Mouse (Mus musculus) thymus, adult 2 months (tissue): Measurements from ENCODE around the gene Nxnl1.

Source experiments
- CTCF ChIP-seq: fragments of 200-500 bp; IDR thresholded peaks from 2 replicates; pipeline ENCODE4 v1.5.1; 2012; ENCODE audit warnings: mild to moderate bottlenecking, control low read depth, low read length, moderate library complexity, borderline replicate concordance; ENCODE audit not compliant: control insufficient read depth, poor library complexity, insufficient read depth; ENCODE audit errors: extremely low read depth
- POLR2A ChIP-seq: fragments of 200-500 bp; IDR thresholded peaks from 2 replicates; pipeline ENCODE4 v1.6.1; 2012; ENCODE audit warnings: mild to moderate bottlenecking, low read length, control low read depth, moderate library complexity; ENCODE audit not compliant: control insufficient read depth, poor library complexity, insufficient read depth; ENCODE audit errors: extremely low read depth

GRCm38 (mm10) chr8:71527162-71527870, 39.1 kb downstream of the Nxnl1 start:
- TF ChIP-seq CTCF (no peak), POLR2A (no peak)
